Mouse (Mus musculus) olfactory bulb, adult 2 months (tissue): ENCODE results near the gene Parp9.

Experiments used
- CTCF ChIP-seq: fragments of 200-500 bp; IDR thresholded peaks from 2 replicates; pipeline ENCODE4 v1.5.1; 2012; ENCODE audit warnings: low read depth, mild to moderate bottlenecking, low read length, moderate library complexity; ENCODE audit not compliant: insufficient read depth
- POLR2A ChIP-seq: fragments of 200-500 bp; IDR thresholded peaks from 2 replicates; pipeline ENCODE4 v1.6.1; 2012; ENCODE audit warnings: mild to moderate bottlenecking, low read depth, low read length, moderate library complexity; ENCODE audit not compliant: insufficient read depth

DNA sequence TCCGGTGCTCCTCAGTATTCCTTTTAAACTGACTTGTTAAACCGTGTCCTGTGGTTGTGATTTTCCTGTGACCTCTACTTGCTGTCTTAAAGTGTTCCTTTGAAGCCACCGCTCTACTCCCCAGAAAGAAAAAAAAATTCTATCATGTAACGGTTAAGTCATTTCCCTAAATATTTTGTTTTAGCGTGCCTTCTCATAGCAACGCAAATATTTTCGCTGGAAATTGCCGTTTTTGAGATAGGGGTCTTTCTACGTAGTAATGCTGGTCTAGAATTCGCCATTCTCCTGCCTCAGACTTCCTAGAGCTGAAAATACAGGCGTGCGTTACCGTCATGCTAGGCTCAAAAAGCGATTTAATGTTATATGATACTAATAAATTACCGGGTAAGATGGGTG, 44.2 kb downstream of the Parp9 start:
- no peak for TF ChIP-seq POLR2A
- no peak for TF ChIP-seq CTCF
